Mouse (Mus musculus) liver, postnatal 0 days (tissue): ENCODE results near the gene Slit3.

ENCODE experiments used
- CTCF ChIP-seq: sonication (generic); IDR thresholded peaks from 2 replicates; pipeline ENCODE4 v1.5.1; 2016; ENCODE audit warnings: antibody characterized with exemption, low read depth
- EP300 ChIP-seq: IDR thresholded peaks from 2 replicates; pipeline ENCODE4 v1.6.1; 2016; ENCODE audit warnings: antibody characterized with exemption, low read depth, mild to moderate bottlenecking

- TF ChIP-seq CTCF (no peak), EP300 (no peak)
Observed at GRCm38 (mm10) chr11:35086029-35086428, 35.0 kb upstream of the Slit3 start.
